Mouse (Mus musculus): ENCODE measurements around the gene Cap1.

GRCm38 (mm10) chr4:122859096-122859674 is 26.7 kb downstream of the Cap1 start:
- TF ChIP-seq CTCF (IDR thresholded peaks at IDR 0.05; ENCODE audit: borderline replicate concordance, control insufficient read depth, extremely low read depth, insufficient read depth, low read length, poor library complexity) (no peak), POLR2A (IDR thresholded peaks at IDR 0.05; ENCODE audit: control insufficient read depth, extremely low read depth, insufficient read depth, low read length, poor library complexity) (no peak)

All from thymus, adult 2 months (tissue).